Mouse (Mus musculus) liver, embryonic 14.5 days (tissue): ENCODE measurements around the gene Top2a. TPM values are rescaled to one million over a fixed set of nuclear protein-coding genes. Genes with fewer than 3 reads are reported as not detected.

ENCODE experiments used
- ATAC-seq: fragments of 200-750 bp; cut with Nextera tagmentation; 2 replicates; pipeline ENCODE4 v1.8.0; 2017; ENCODE audit warnings: moderate number of reproducible peaks, mild to moderate bottlenecking, moderate library complexity; ENCODE audit not compliant: insufficient read depth
- DNase-seq, 3 experiments: peaks; one replicate each; pipeline ENCODE4 v3.0.0-alpha.2; 2012 to 2013; ENCODE audit warnings: low read depth in 3 of 3, low spot score in 3 of 3
- H3K27ac ChIP-seq: fragments of 300-500 bp; sonication (generic); 2 replicates; pipeline ENCODE4 v1.5.1; 2014; ENCODE audit warnings: moderate library complexity, mild to moderate bottlenecking, control low read depth, inconsistent platforms
- H3K27me3 ChIP-seq: fragments of 300-500 bp; sonication (generic); 2 replicates; pipeline ENCODE4 v1.6.1; 2014; ENCODE audit warnings: mild to moderate bottlenecking, low read length, moderate library complexity; ENCODE audit not compliant: control insufficient read depth, insufficient read depth
- H3K36me3 ChIP-seq: fragments of 300-500 bp; sonication (generic); replicated peaks from 2 replicates; pipeline ENCODE4 v1.6.1; 2014; ENCODE audit warnings: low read depth; ENCODE audit not compliant: control insufficient read depth, insufficient read depth
- H3K4me1 ChIP-seq, 2 experiments: fragments of 200-500 bp in 1 of 2; fragments of 300-500 bp in 1 of 2; sonication (generic) in 1 of 2; replicated peaks; 2 replicates each; pipeline ENCODE4 v1.6.1; 2012 to 2014; ENCODE audit warnings: antibody characterized with exemption in 1 of 2, inconsistent platforms in 1 of 2, low read length in 1 of 2; ENCODE audit not compliant: control insufficient read depth in 2 of 2, insufficient read depth in 2 of 2
- H3K4me2 ChIP-seq: fragments of 300-500 bp; sonication (generic); 2 replicates; pipeline ENCODE4 v1.6.1; 2014; ENCODE audit warnings: low read depth, mild to moderate bottlenecking, control low read depth, moderate library complexity
- H3K4me3 ChIP-seq, 2 experiments: fragments of 200-500 bp in 1 of 2; fragments of 300-500 bp in 1 of 2; sonication (generic) in 1 of 2; 2 replicates each; pipeline ENCODE4 v1.5.1; 2012 to 2014; ENCODE audit warnings: low read depth in 2 of 2, low read length in 2 of 2, mild to moderate bottlenecking in 2 of 2, control low read depth in 1 of 2, inconsistent platforms in 1 of 2, moderate library complexity in 1 of 2; ENCODE audit not compliant: insufficient read depth in 1 of 2
- H3K9ac ChIP-seq: fragments of 300-500 bp; sonication (generic); replicated peaks from 2 replicates; pipeline ENCODE4 v1.6.1; 2014; ENCODE audit warnings: mild to moderate bottlenecking, control low read depth, moderate library complexity
- H3K9me3 ChIP-seq: fragments of 300-500 bp; sonication (generic); 2 replicates; pipeline ENCODE4 v1.6.1; 2016; ENCODE audit warnings: low read length, mixed read lengths; ENCODE audit not compliant: control insufficient read depth
- CTCF ChIP-seq: IDR thresholded peaks from 2 replicates; pipeline ENCODE4 v1.5.1; 2016; ENCODE audit warnings: antibody characterized with exemption, low read depth, control low read depth
- EP300 ChIP-seq: IDR thresholded peaks from 2 replicates; pipeline ENCODE4 v1.6.1; 2016; ENCODE audit warnings: antibody characterized with exemption, low read depth
- WGBS: fragments of 180-500 bp; shearing (Covaris S2); extraction: QIAGEN DNeasy Blood & Tissue Kit; methylation state at CpG from one replicate; pipeline ENCODE4 v1.1.7; 2014; ENCODE audit not compliant: insufficient replicate concordance; 5-methylcytosine and 5-hydroxymethylcytosine counted together
- polyA plus RNA-seq, 2 experiments: library from polyadenylated mRNA; depleted of rRNA in 1 of 2; stranded (reverse) in 1 of 2; unstranded in 1 of 2; fragments of >200 nt; fragmentation: Nextera tagmentation in 1 of 2; extraction: Ambion mirVana in 1 of 2; gene quantifications; 2 replicates each; pipeline versions ENCODE4 v1.2.1 to v1.2.3; 2012 to 2014

Gene Top2a
- polyA plus RNA-seq, 2 experiments: 108 to 197 TPM

DNA sequence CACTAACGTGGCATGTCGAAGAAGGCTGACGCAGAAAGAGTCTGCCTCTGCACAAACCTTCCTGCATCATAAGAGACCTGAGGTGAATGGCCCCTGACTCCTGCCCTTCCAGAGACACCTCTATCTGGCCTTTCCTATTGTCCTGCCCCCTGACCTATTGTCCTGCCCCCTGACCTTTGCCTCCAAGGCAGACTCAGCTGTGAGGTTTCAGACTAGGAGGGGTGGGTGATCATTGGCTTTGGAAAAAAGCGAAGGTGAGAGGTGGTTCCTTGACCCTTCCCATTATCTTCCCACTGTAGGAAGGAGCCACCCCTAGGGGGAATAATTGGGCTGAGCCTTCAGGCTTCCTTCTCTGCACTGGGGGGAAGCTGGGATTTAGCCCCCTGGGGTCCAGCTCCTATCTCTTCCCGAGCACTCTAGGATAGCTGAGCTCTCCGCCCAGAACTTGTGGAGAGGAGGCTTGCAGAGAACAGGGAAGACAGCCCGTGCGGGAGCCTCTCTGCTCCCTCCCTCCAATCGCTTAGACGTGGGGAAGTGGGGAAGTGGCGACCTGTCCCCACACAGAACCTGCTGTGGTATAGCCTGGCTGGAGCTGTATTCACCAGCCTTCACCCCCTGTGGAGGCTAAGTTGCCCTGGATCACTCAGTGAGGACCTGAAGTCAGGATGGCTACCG lies 61.4 kb downstream of the Top2a start:
- ATAC-seq (no peak), DNase-seq (no peak)
- Histone ChIP-seq H3K4me3 (peak overlapping the region; percentile 18 to 56), H3K36me3 (no peaks in the 10 kb centered on the region), H3K4me1 (peaks cover 3 to 26% of the 10 kb centered on the region in 2 experiments; a peak in 3 of 4 replicates), H3K9ac (no peak overlapping the region; the same call in 1 of the 2 replicates), H3K9me3 (no peaks in the 10 kb centered on the region), H3K27ac (no peak overlapping the region), H3K4me2 (peak overlapping the region; percentile 89), H3K27me3 (peaks cover 51% of the 10 kb centered on the region)
- TF ChIP-seq CTCF (no peak), EP300 (no peak)
- WGBS: 6% methylated on average over 12 of the region's 12 CpGs

DNA sequence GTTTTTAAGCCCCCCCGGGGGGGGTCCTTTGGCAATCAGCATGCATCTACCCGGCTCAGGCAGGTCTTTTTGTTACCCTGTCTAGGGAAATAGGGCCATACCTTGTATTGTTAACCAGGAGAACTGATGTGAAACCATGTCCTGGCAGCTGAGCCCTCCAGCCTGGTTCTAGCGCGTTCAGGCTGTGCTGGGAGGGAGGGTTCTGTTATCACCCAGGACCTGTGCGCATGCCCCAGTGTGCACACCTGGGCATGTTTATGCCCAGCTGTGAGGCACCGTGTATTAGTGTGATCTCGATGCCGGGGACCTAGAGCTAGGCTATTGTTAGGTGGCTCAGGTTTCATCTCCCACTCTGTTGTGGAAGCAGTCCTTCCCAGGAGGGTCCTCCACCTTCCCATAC lies 62.2 kb downstream of the Top2a start:
- H3K9me3 ChIP-seq: no peaks in the 10 kb centered on the region
- H3K27ac ChIP-seq: no peak overlapping the region
- no peak for TF ChIP-seq EP300
- TF ChIP-seq CTCF: no peak
- peaks cover 3 to 26% of the 10 kb centered on the region in 2 experiments; a peak in 3 of 4 replicates for H3K4me1 ChIP-seq
- no peaks in the 10 kb centered on the region for H3K36me3 ChIP-seq
- H3K27me3 ChIP-seq: peaks cover 51% of the 10 kb centered on the region
- peak overlapping the region; percentile 10 to 56 for H3K4me3 ChIP-seq
- H3K9ac ChIP-seq: no peak overlapping the region
- ATAC-seq (no peak), DNase-seq (no peak)
- peak overlapping the region; percentile 89 for H3K4me2 ChIP-seq
- 6% methylated on average over 8 of the region's 8 CpGs for WGBS

GRCm38 (mm10) chr11:98961051-98961592 lies 62.9 kb downstream of the Top2a start:
- Histone ChIP-seq H3K4me1 (peaks cover 3 to 26% of the 10 kb centered on the region in 2 experiments; a peak in 3 of 4 replicates), H3K4me2 (peak overlapping the region; percentile 89), H3K27ac (no peak overlapping the region), H3K9ac (peak overlapping the region; percentile 42), H3K27me3 (peaks cover 51% of the 10 kb centered on the region), H3K9me3 (no peaks in the 10 kb centered on the region), H3K36me3 (no peaks in the 10 kb centered on the region), H3K4me3 (peak overlapping the region; percentile 56 to 64)
- ATAC-seq (no peak), DNase-seq (no peak)
- TF ChIP-seq EP300 (no peak), CTCF (no peak)
- WGBS: 2% methylated on average over 18 of the region's 18 CpGs

DNA sequence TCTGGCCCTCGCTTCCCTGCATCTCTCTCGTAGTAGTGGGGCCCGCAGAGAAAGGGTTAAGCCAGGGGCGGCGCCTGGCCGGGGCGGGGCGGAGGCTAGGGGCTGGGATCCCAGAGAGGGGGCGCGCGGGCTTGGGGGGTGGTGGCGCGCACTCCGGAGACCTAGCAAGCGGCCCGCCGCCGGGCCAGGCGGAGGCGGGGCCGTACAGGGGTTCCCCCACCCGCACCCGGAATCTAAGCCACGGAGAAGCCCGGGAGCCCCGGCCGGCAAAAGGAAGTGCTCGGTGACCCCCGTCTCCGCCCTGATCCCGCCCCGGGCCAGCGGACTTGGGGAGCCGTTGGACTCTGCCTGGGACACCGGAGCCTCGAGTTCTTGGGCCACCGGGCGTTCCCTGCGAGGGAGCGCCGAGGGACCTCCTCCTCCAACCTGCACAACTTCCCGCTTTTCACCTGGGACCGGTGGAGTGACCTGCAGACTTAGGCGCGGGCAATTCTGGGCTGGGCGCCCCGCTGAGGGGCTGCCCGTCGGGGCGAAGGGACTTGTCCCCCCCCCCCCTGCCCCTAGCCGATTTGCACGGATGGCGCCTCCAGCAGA lies 63.6 kb downstream of the Top2a start:
- Histone ChIP-seq H3K27me3 (peaks cover 51% of the 10 kb centered on the region), H3K9ac (peak overlapping the region; percentile 42), H3K4me3 (peak overlapping the region; percentile 56 to 64), H3K36me3 (no peaks in the 10 kb centered on the region), H3K4me2 (peak overlapping the region; percentile 89), H3K27ac (no peak overlapping the region), H3K4me1 (peaks cover 3 to 21% of the 10 kb centered on the region in 2 experiments; a peak in 3 of 4 replicates), H3K9me3 (no peaks in the 10 kb centered on the region)
- WGBS: under 1% methylated on average over 45 of the region's 53 CpGs
- ATAC-seq (peak; percentile 24; the same call in 1 of the 2 replicates), DNase-seq (no peak)
- TF ChIP-seq CTCF (no peak; the same call in 1 of the 2 replicates), EP300 (no peak)
